Mouse (Mus musculus) stomach, postnatal 0 days (tissue): ENCODE results near the gene Fbxl12. TPM values are rescaled to one million over a fixed set of nuclear protein-coding genes. Genes with fewer than 3 reads are reported as not detected.

Source experiments
- ATAC-seq: fragments of 200-750 bp; cut with Nextera tagmentation; 2 replicates; pipeline ENCODE4 v1.8.0; 2017; ENCODE audit not compliant: low FRiP score, low TSS enrichment
- DNase-seq: peaks from one replicate; pipeline ENCODE4 v3.0.0-alpha.2; 2016; ENCODE audit warnings: low spot score
- H3K27ac ChIP-seq: fragments of 300-500 bp; sonication (generic); replicated peaks from 2 replicates; pipeline ENCODE4 v1.5.1; 2014; ENCODE audit warnings: mild to moderate bottlenecking, control low read depth
- H3K27me3 ChIP-seq: fragments of 300-500 bp; sonication (generic); 2 replicates; pipeline ENCODE4 v1.6.1; 2014; ENCODE audit warnings: low read length; ENCODE audit not compliant: control insufficient read depth, insufficient read depth
- H3K36me3 ChIP-seq: fragments of 300-500 bp; sonication (generic); 2 replicates; pipeline ENCODE4 v1.6.1; 2014; ENCODE audit warnings: low read length, mixed read lengths; ENCODE audit not compliant: control insufficient read depth, insufficient read depth
- H3K4me1 ChIP-seq: fragments of 300-500 bp; sonication (generic); replicated peaks from 2 replicates; pipeline ENCODE4 v1.6.1; 2014; ENCODE audit warnings: antibody characterized with exemption; ENCODE audit not compliant: control insufficient read depth, insufficient read depth
- H3K4me2 ChIP-seq: fragments of 300-500 bp; sonication (generic); replicated peaks from 2 replicates; pipeline ENCODE4 v1.6.1; 2014; ENCODE audit warnings: low read depth, mild to moderate bottlenecking, control low read depth, moderate library complexity
- H3K4me3 ChIP-seq: fragments of 300-500 bp; sonication (generic); 2 replicates; pipeline ENCODE4 v1.5.1; 2014; ENCODE audit warnings: low read depth, low read length, control low read depth
- H3K9ac ChIP-seq: fragments of 300-500 bp; sonication (generic); 2 replicates; pipeline ENCODE4 v1.6.1; 2014; ENCODE audit warnings: mild to moderate bottlenecking, low read length, control low read depth, mixed read lengths
- H3K9me3 ChIP-seq: fragments of 300-500 bp; sonication (generic); 2 replicates; pipeline ENCODE4 v1.6.1; 2016; ENCODE audit warnings: low read length; ENCODE audit not compliant: control insufficient read depth
- CTCF ChIP-seq: IDR thresholded peaks from 2 replicates; pipeline ENCODE4 v1.5.1; 2016; ENCODE audit warnings: antibody characterized with exemption, low read depth, mild to moderate bottlenecking, moderate library complexity
- EP300 ChIP-seq: optimal IDR thresholded peaks from 2 replicates; pipeline ENCODE3; 2016; ENCODE audit warnings: antibody characterized with exemption
- WGBS: fragments of 180-500 bp; shearing (Covaris S2); extraction: QIAGEN DNeasy Blood & Tissue Kit; methylation state at CpG from one replicate; pipeline ENCODE4 v1.1.7; 2014; 5-methylcytosine and 5-hydroxymethylcytosine counted together
- polyA plus RNA-seq: library from polyadenylated mRNA; unstranded; fragments of >200 nt; fragmentation: Nextera tagmentation; extraction: Ambion mirVana; gene quantifications from 2 replicates; pipeline ENCODE4 v1.2.1, GENCODE M21; 2015

Gene Fbxl12
- polyA plus RNA-seq, 1 experiment from 2014 or later: 7.2 TPM

DNA sequence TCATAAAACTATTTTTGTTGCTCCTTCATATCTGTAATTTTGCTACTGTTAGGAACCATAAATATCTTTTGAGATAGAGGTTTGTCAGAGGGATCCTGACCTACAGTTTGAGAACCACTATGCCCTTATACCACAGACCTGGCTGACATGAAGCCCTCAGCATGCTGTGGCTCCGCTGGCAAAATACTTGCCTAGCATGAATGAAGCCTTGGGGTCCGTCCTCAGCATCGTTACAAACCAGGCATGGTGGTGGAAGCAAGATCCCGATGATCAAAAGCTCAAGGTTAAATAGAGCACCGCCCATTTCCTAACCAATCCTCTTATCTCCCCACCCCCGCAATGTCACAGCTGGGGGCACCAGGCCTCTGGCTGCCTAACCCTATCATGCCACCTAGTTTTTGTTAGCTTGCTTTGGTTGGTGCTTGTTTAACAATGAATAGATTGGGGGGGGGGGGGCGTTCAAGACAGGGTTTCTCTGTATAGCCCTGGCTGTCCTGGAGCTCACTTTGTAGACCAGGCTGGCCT lies 22.0 kb upstream of the Fbxl12 start:
- Histone ChIP-seq H3K36me3 (peaks cover 23% of the 10 kb centered on the region), H3K27me3 (no peaks in the 10 kb centered on the region), H3K4me3 (no peak overlapping the region), H3K4me1 (no peaks in the 10 kb centered on the region), H3K9me3 (no peaks in the 10 kb centered on the region), H3K9ac (no peak overlapping the region), H3K4me2 (no peak overlapping the region), H3K27ac (no peak overlapping the region)
- TF ChIP-seq CTCF (no peak), EP300 (no peak)
- ATAC-seq: no peak
- no peak for DNase-seq
- 10% methylated on average over 7 of the region's 7 CpGs for WGBS

DNA sequence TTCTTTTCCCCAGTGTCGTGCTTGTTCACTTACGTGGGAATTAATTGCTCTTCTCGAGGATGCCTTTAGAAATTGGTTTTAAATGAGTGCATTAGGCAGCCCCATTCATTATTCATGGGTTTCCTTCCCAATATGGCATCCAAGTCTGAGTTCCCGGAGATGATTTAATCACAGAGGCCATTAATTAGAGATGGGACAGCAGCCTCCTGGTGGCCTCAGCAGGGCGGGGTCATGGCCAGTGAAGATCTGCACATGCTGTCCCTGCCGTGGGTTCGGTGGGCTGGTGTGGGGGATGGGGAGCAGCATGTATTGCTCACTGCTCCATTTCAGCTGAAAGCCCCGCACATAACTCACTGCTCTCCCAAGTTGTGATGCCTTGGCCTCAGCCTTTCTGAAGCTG lies 21.4 kb upstream of the Fbxl12 start:
- ATAC-seq: no peak
- Histone ChIP-seq H3K4me3 (no peak overlapping the region), H3K36me3 (peaks cover 23% of the 10 kb centered on the region), H3K4me2 (no peak overlapping the region), H3K27ac (no peak overlapping the region), H3K9me3 (no peaks in the 10 kb centered on the region), H3K27me3 (no peaks in the 10 kb centered on the region), H3K4me1 (no peaks in the 10 kb centered on the region), H3K9ac (no peak overlapping the region)
- no peak for DNase-seq
- no peak for TF ChIP-seq CTCF
- no peak for TF ChIP-seq EP300
- WGBS: 31% methylated on average over 8 of the region's 8 CpGs

DNA sequence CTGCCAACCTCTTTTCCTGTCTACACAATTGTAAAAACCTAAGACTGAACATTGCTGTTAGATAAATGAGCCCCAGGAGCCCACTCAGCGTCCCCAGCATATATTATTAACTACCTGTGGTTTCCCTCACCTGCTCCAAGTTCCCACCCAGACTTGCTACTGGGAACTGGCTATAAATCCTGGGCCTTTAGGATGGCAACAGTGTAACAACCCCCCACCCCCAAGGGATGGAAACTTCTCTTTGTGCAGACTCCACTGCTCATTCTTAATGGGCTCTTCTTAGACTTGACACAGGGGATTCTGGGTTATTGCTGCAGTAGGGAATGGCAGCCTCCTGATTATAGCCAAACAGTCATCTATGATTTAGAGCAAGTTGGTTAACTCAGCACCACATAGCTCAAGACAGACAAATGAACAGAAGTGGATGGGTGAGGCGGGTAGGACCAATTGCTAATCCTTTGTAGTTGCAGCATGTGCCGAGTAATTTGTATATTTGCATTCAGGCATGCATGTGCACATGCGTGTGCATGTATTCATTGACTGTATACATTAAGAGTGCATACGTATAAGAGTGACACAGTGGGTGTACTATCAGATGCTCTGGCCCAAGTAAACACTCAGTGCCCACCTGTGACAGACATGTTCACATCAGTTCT lies 20.5 kb upstream of the Fbxl12 start:
- 75% methylated on average over 5 of the region's 5 CpGs for WGBS
- H3K36me3 ChIP-seq: peaks cover 25% of the 10 kb centered on the region
- H3K4me1 ChIP-seq: no peaks in the 10 kb centered on the region
- ATAC-seq: no peak
- no peak overlapping the region for H3K9ac ChIP-seq
- no peaks in the 10 kb centered on the region for H3K9me3 ChIP-seq
- no peak overlapping the region for H3K4me3 ChIP-seq
- no peak overlapping the region for H3K4me2 ChIP-seq
- TF ChIP-seq EP300 (no peak), CTCF (no peak)
- H3K27ac ChIP-seq: no peak overlapping the region
- no peaks in the 10 kb centered on the region for H3K27me3 ChIP-seq
- no peak for DNase-seq

DNA sequence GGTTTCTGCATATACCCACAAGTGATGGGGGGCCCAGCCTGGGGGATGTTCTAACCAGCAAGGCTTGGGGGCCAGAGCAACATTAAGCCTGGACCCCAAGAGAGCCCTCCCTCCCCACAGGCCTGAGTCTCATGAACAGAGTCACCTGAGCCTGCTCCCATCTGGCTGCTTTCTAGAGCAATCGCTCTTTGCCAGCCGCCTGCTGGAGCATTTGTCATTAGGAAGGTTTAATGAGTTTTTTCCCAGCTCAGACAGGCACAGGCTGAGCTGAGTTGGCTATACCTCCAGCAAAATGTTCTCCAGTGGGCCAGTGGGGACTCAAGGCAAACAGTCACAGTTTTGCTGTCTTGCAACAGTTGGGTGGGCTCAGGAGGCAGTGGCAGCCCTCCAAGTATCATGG lies 19.8 kb upstream of the Fbxl12 start:
- 55% methylated on average over 2 of the region's 2 CpGs for WGBS
- no peaks in the 10 kb centered on the region for H3K9me3 ChIP-seq
- H3K4me2 ChIP-seq: no peak overlapping the region
- no peaks in the 10 kb centered on the region for H3K27me3 ChIP-seq
- no peak overlapping the region for H3K9ac ChIP-seq
- TF ChIP-seq CTCF (no peak), EP300 (no peak)
- ATAC-seq (no peak), DNase-seq (no peak)
- H3K4me3 ChIP-seq: no peak overlapping the region
- H3K27ac ChIP-seq: no peak overlapping the region
- no peaks in the 10 kb centered on the region for H3K4me1 ChIP-seq
- H3K36me3 ChIP-seq: peaks cover 25% of the 10 kb centered on the region

DNA sequence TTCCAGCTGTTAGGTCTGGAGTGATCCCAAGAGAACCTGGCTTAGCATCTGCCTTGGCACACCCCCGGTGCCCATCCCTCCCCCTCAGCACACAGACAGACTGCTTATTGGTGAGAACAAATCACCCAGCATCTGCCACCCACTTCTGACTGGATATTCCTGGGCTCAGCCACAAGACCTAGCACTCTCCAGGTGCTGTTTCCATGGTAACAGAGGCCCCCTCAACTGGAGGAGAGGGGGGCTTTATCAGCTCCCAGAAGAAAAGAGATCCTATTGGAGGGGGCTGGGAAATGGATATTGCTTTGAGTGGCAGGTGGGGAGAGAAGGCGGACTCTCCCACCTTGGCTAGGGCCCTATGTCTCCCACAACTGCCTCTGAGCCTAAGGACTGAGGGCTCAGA lies 19.4 kb upstream of the Fbxl12 start:
- no peaks in the 10 kb centered on the region for H3K27me3 ChIP-seq
- no peaks in the 10 kb centered on the region for H3K4me1 ChIP-seq
- 93% methylated on average over 2 of the region's 2 CpGs for WGBS
- ATAC-seq: no peak
- DNase-seq: no peak
- no peak for TF ChIP-seq CTCF
- no peak for TF ChIP-seq EP300
- H3K27ac ChIP-seq: no peak overlapping the region
- H3K36me3 ChIP-seq: peaks cover 25% of the 10 kb centered on the region
- H3K4me3 ChIP-seq: no peak overlapping the region
- H3K4me2 ChIP-seq: no peak overlapping the region
- no peaks in the 10 kb centered on the region for H3K9me3 ChIP-seq
- no peak overlapping the region for H3K9ac ChIP-seq

DNA sequence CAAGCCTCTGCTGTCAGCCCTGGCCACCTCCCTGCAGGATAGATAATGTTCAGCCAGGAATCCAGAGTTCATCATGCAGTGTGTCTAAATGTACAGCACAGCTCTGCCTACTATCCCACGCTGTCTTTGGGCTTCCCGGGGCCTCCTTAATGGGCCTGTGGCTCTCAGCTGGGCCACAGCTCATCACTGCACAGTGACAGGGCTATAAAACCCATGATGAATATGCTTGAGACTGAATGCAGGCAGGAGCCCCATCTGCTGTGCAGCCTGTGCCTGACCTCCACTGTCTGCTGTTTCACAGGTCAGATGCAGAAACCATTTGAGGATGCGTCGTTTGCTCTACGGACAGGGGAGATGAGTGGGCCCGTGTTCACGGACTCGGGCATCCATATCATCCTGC lies 18.3 kb upstream of the Fbxl12 start:
- no peaks in the 10 kb centered on the region for H3K4me1 ChIP-seq
- DNase-seq (no peak), ATAC-seq (no peak)
- H3K9ac ChIP-seq: no peak overlapping the region
- peaks cover 25% of the 10 kb centered on the region for H3K36me3 ChIP-seq
- no peaks in the 10 kb centered on the region for H3K27me3 ChIP-seq
- H3K4me2 ChIP-seq: no peak overlapping the region
- 91% methylated on average over 8 of the region's 8 CpGs for WGBS
- H3K27ac ChIP-seq: no peak overlapping the region
- H3K4me3 ChIP-seq: no peak overlapping the region
- no peak for TF ChIP-seq CTCF
- TF ChIP-seq EP300: no peak
- H3K9me3 ChIP-seq: no peaks in the 10 kb centered on the region
